Mouse (Mus musculus): ENCODE measurements around the gene Gm3095. TPM values are rescaled to one million over a fixed set of nuclear protein-coding genes. Genes with fewer than 3 reads are reported as not detected.
"Not testable (repeated sequence)": the region's sequence is repeated elsewhere in the genome, so short reads cannot be mapped to it uniquely, and the experiment has no call there.

Gene Gm3095
- polyA plus RNA-seq (2017; shearing (Covaris generic)): 1 to 10 TPM in 1 of 2 experiments, under 1 TPM in 1; 0.53 to 1.2 TPM

- not testable (repeated sequence) for ATAC-seq
These were observed at the start of gene Gm3095 for GRCm38 (mm10) chr14:3963247-3963646. Gm3095 (plus strand) TSS chr14:3963547.

GRCm38 (mm10) chr14:3931456-3931855, 31.9 kb upstream of the Gm3095 start, which contains the start of gene Gm3029:
Gm3029 (plus strand) TSS chr14:3931756.
- ATAC-seq: not testable (repeated sequence)

- not testable (repeated sequence) for ATAC-seq
These were observed 34.7 kb downstream of the Gm3095 start, which contains the start of gene Gm3099 for GRCm38 (mm10) chr14:3998094-3998493. Gm3099 (plus strand) TSS chr14:3998394.

Other genes starting within 250 kb of the Gm3095 start
- 1 to 10 TPM in 1 of 2 experiments, not detected in 1; 3.2 TPM for gene Gm3002, start 153.5 kb upstream of the Gm3095 start, polyA plus RNA-seq (2017; shearing (Covaris generic))
- gene Gm3033, start 117.3 kb upstream of the Gm3095 start, polyA plus RNA-seq (2017; shearing (Covaris generic)): not detected
- under 1 TPM in 1 of 2 experiments, not detected in 1; 0.24 TPM for gene Gm2916, start 79.4 kb upstream of the Gm3095 start, polyA plus RNA-seq (2017; shearing (Covaris generic))
- not detected for gene Gm3029, start 31.8 kb upstream of the Gm3095 start, polyA plus RNA-seq (2017; shearing (Covaris generic))
- under 1 TPM in 1 of 2 experiments, not detected in 1; 0.54 TPM for gene Gm3099, start 34.8 kb downstream of the Gm3095 start, polyA plus RNA-seq (2017; shearing (Covaris generic))
- 1 to 10 TPM; 1.4 to 3.5 TPM for gene Gm5796, start 60.4 kb downstream of the Gm3095 start, polyA plus RNA-seq (2017; shearing (Covaris generic))
- gene Gm3115, start 120.6 kb downstream of the Gm3095 start, polyA plus RNA-seq (2017; shearing (Covaris generic)): 1 to 10 TPM; 1.1 to 1.8 TPM
- gene Gm8108, start 147.0 kb downstream of the Gm3095 start, polyA plus RNA-seq (2017; shearing (Covaris generic)): 1 to 10 TPM; 1.6 to 4.8 TPM
- not detected for gene Gm3127, start 201.5 kb downstream of the Gm3095 start, polyA plus RNA-seq (2017; shearing (Covaris generic))
- gene Gm2974, start 219.0 kb downstream of the Gm3095 start, polyA plus RNA-seq (2017; shearing (Covaris generic)): 1 to 10 TPM; 2.0 to 3.4 TPM

Measured in CD4-positive, CD25-positive, alpha-beta regulatory T cell, adult 4 months (primary cell).